Mouse (Mus musculus) heart, embryonic 13.5 days (tissue): Measurements from ENCODE around the gene Mrpl44. TPM values are rescaled to one million over a fixed set of nuclear protein-coding genes. Genes with fewer than 3 reads are reported as not detected.

Experiments used
- ATAC-seq: fragments of 200-750 bp; cut with Nextera tagmentation; 2 replicates; pipeline ENCODE4 v1.8.0; 2017; ENCODE audit warnings: moderate TSS enrichment; ENCODE audit not compliant: insufficient number of reproducible peaks, low FRiP score, low TSS enrichment; ENCODE audit errors: extremely low read depth
- H3K27ac ChIP-seq: fragments of 300-500 bp; sonication (generic); replicated peaks from 2 replicates; pipeline ENCODE4 v1.5.1; 2015; ENCODE audit warnings: moderate library complexity, mild to moderate bottlenecking, inconsistent platforms
- H3K27me3 ChIP-seq: fragments of 300-500 bp; sonication (generic); replicated peaks from 2 replicates; pipeline ENCODE4 v1.6.1; 2015; ENCODE audit warnings: mild to moderate bottlenecking, inconsistent platforms
- H3K36me3 ChIP-seq: fragments of 300-500 bp; sonication (generic); 2 replicates; pipeline ENCODE4 v1.6.1; 2015; ENCODE audit warnings: mild to moderate bottlenecking, inconsistent platforms
- H3K4me1 ChIP-seq: fragments of 300-500 bp; sonication (generic); 2 replicates; pipeline ENCODE4 v1.6.1; 2015; ENCODE audit warnings: inconsistent platforms
- H3K4me2 ChIP-seq: fragments of 300-500 bp; sonication (generic); 2 replicates; pipeline ENCODE4 v1.6.1; 2015; ENCODE audit warnings: inconsistent platforms, mild to moderate bottlenecking, moderate library complexity
- H3K4me3 ChIP-seq: fragments of 300-500 bp; sonication (generic); 2 replicates; pipeline ENCODE4 v1.5.1; 2015; ENCODE audit warnings: moderate library complexity, mild to moderate bottlenecking, inconsistent platforms
- H3K9ac ChIP-seq: fragments of 300-500 bp; sonication (generic); 2 replicates; pipeline ENCODE4 v1.6.1; 2015; ENCODE audit warnings: inconsistent platforms, mild to moderate bottlenecking, moderate library complexity
- H3K9me3 ChIP-seq: fragments of 300-500 bp; sonication (generic); 2 replicates; pipeline ENCODE4 v1.6.1; 2016; ENCODE audit warnings: inconsistent platforms
- WGBS: fragments of 180-500 bp; shearing (Covaris S2); methylation state at CpG from one replicate; pipeline ENCODE4 v1.1.7; 2015; ENCODE audit warnings: mixed read lengths; 5-methylcytosine and 5-hydroxymethylcytosine counted together
- polyA plus RNA-seq: library from polyadenylated mRNA; unstranded; fragments of >200 nt; fragmentation: Nextera tagmentation; extraction: Ambion mirVana; gene quantifications from 2 replicates; pipeline ENCODE4 v1.2.1, GENCODE M21; 2015

The Mrpl44 gene
- polyA plus RNA-seq, result 43.3 and 49.1 TPM in 2 replicates

GRCm38 (mm10) chr1:79775927-79776458, at the start of gene Mrpl44, which contains the start of gene Wdfy1:
TSS of gene Mrpl44 (plus strand) at chr1:79776018.
TSS of gene Wdfy1 (minus strand) at chr1:79776143.
- Histone ChIP-seq H3K27ac (peak within 1 kb of the TSS; percentile 89), H3K9me3 (no peaks in the 10 kb centered on the region), H3K27me3 (no peaks in the 10 kb centered on the region), H3K9ac (peak within 1 kb of the TSS; percentile 91), H3K4me3 (peak within 1 kb of the TSS; percentile 83), H3K4me2 (peak within 1 kb of the TSS; percentile 78), H3K36me3 (peaks cover 33% of the 10 kb centered on the region), H3K4me1 (peaks cover 13% of the 10 kb centered on the region)
- peak; percentile 85 for ATAC-seq
- under 1% methylated on average over 38 of the region's 38 CpGs for WGBS

- ATAC-seq, result no peak
- Histone ChIP-seq H3K27ac (no peak overlapping the region), H3K9ac (no peak overlapping the region), H3K36me3 (peaks cover 30% of the 10 kb centered on the region), H3K27me3 (no peaks in the 10 kb centered on the region), H3K4me1 (no peaks in the 10 kb centered on the region), H3K4me2 (no peak overlapping the region), H3K9me3 (no peaks in the 10 kb centered on the region), H3K4me3 (no peak overlapping the region)
- WGBS, result 69% methylated on average over 5 of the region's 5 CpGs
These were observed 41.0 kb upstream of the Mrpl44 start for GRCm38 (mm10) chr1:79734794-79735193.

GRCm38 (mm10) chr1:79736408-79736807, 39.4 kb upstream of the Mrpl44 start:
- Histone ChIP-seq H3K27ac (no peak overlapping the region), H3K4me2 (no peak overlapping the region), H3K36me3 (peaks cover 27% of the 10 kb centered on the region), H3K9ac (no peak overlapping the region), H3K4me3 (no peak overlapping the region), H3K27me3 (no peaks in the 10 kb centered on the region), H3K4me1 (peaks cover 7% of the 10 kb centered on the region), H3K9me3 (no peaks in the 10 kb centered on the region)
- 90% methylated on average over 3 of the region's 3 CpGs for WGBS
- no peak for ATAC-seq

GRCm38 (mm10) chr1:79739726-79740125, 36.1 kb upstream of the Mrpl44 start:
- Histone ChIP-seq H3K27ac (no peak overlapping the region), H3K9ac (no peak overlapping the region), H3K4me1 (peaks cover 7% of the 10 kb centered on the region), H3K27me3 (no peaks in the 10 kb centered on the region), H3K9me3 (no peaks in the 10 kb centered on the region), H3K36me3 (peaks cover 17% of the 10 kb centered on the region), H3K4me2 (no peak overlapping the region), H3K4me3 (no peak overlapping the region)
- WGBS, result 91% methylated on average over 2 of the region's 2 CpGs
- ATAC-seq, result no peak

- Histone ChIP-seq H3K4me1 (peaks cover 10% of the 10 kb centered on the region), H3K4me2 (no peak overlapping the region), H3K27ac (0 out of 2 replicates have a peak overlapping the region, but pooled peaks have one; percentile 2), H3K9me3 (no peaks in the 10 kb centered on the region), H3K27me3 (no peaks in the 10 kb centered on the region), H3K9ac (no peak overlapping the region), H3K36me3 (peaks cover 17% of the 10 kb centered on the region), H3K4me3 (no peak overlapping the region)
- WGBS, result 63% methylated on average over 4 of the region's 4 CpGs
- ATAC-seq, result no peak; the same call in 1 of the 2 replicates
These were observed 34.8 kb upstream of the Mrpl44 start for GRCm38 (mm10) chr1:79741002-79741401.

- WGBS, result 87% methylated on average over 7 of the region's 7 CpGs
- Histone ChIP-seq H3K9ac (no peak overlapping the region), H3K27me3 (no peaks in the 10 kb centered on the region), H3K4me3 (no peak overlapping the region), H3K27ac (no peak overlapping the region), H3K4me1 (peaks cover 17% of the 10 kb centered on the region), H3K36me3 (peaks cover 10% of the 10 kb centered on the region), H3K4me2 (no peak overlapping the region), H3K9me3 (no peaks in the 10 kb centered on the region)
- no peak for ATAC-seq
These were observed 32.9 kb upstream of the Mrpl44 start for GRCm38 (mm10) chr1:79742949-79743348.

GRCm38 (mm10) chr1:79743385-79743784, 32.4 kb upstream of the Mrpl44 start:
- Histone ChIP-seq H3K27ac (no peak overlapping the region), H3K4me2 (no peak overlapping the region), H3K36me3 (peaks cover 6% of the 10 kb centered on the region), H3K9ac (no peak overlapping the region), H3K9me3 (no peaks in the 10 kb centered on the region), H3K4me3 (no peak overlapping the region), H3K4me1 (peaks cover 19% of the 10 kb centered on the region), H3K27me3 (no peaks in the 10 kb centered on the region)
- ATAC-seq, result no peak
- 85% methylated on average over 1 of the region's 1 CpGs for WGBS

GRCm38 (mm10) chr1:79746056-79746455, 29.8 kb upstream of the Mrpl44 start:
- no peak overlapping the region for H3K4me2 ChIP-seq
- H3K27ac ChIP-seq, result peak overlapping the region; percentile 59
- no peaks in the 10 kb centered on the region for H3K9me3 ChIP-seq
- H3K9ac ChIP-seq, result no peak overlapping the region
- ATAC-seq, result no peak
- H3K27me3 ChIP-seq, result no peaks in the 10 kb centered on the region
- 42% methylated on average over 4 of the region's 4 CpGs for WGBS
- peaks cover 3% of the 10 kb centered on the region; the same call in 1 of the 2 replicates for H3K36me3 ChIP-seq
- no peak overlapping the region for H3K4me3 ChIP-seq
- peaks cover 27% of the 10 kb centered on the region for H3K4me1 ChIP-seq

GRCm38 (mm10) chr1:79751186-79751585, 24.6 kb upstream of the Mrpl44 start:
- peaks cover 47% of the 10 kb centered on the region for H3K4me1 ChIP-seq
- 56% methylated on average over 5 of the region's 5 CpGs for WGBS
- ATAC-seq, result no peak

GRCm38 (mm10) chr1:79752015-79752695, 23.7 kb upstream of the Mrpl44 start:
- Histone ChIP-seq H3K27ac (peak overlapping the region; percentile 70; the same call in 1 of the 2 replicates), H3K4me3 (no peak overlapping the region), H3K9me3 (no peaks in the 10 kb centered on the region), H3K4me1 (peaks cover 49% of the 10 kb centered on the region), H3K27me3 (no peaks in the 10 kb centered on the region), H3K36me3 (no peaks in the 10 kb centered on the region), H3K4me2 (no peak overlapping the region), H3K9ac (no peak overlapping the region)
- 79% methylated on average over 7 of the region's 7 CpGs for WGBS
- no peak for ATAC-seq

More at GRCm38 (mm10) chr1:79751186-79751585, 24.6 kb upstream of the Mrpl44 start:
- no peaks in the 10 kb centered on the region for H3K9me3 ChIP-seq
- H3K4me2 ChIP-seq, result no peak overlapping the region
- H3K27ac ChIP-seq, result peak overlapping the region; percentile 70
- no peaks in the 10 kb centered on the region for H3K36me3 ChIP-seq
- no peaks in the 10 kb centered on the region for H3K27me3 ChIP-seq
- H3K9ac ChIP-seq, result no peak overlapping the region
- no peak overlapping the region for H3K4me3 ChIP-seq

GRCm38 (mm10) chr1:79752714-79753340, 23.0 kb upstream of the Mrpl44 start:
- Histone ChIP-seq H3K4me1 (peaks cover 55% of the 10 kb centered on the region), H3K27me3 (no peaks in the 10 kb centered on the region), H3K4me2 (no peak overlapping the region), H3K4me3 (no peak overlapping the region), H3K36me3 (no peaks in the 10 kb centered on the region), H3K27ac (no peak overlapping the region), H3K9ac (no peak overlapping the region), H3K9me3 (no peaks in the 10 kb centered on the region)
- ATAC-seq, result no peak
- WGBS, result 78% methylated on average over 4 of the region's 4 CpGs
